Comparison of ENCODE assay signal across 28 mouse cellular contexts in genomic region chr1:34560843-34561242, GRCm38 (mm10). TPM values are rescaled to one million over a fixed set of nuclear protein-coding genes. Genes with fewer than 3 reads are reported as not detected.
A peak's percentile ranks its signal among the peaks of the same experiment; 100 is the strongest.
DNase-seq lines count a peak whose midpoint lies in the region; TF ChIP-seq lines count a peak whose summit lies in the region.
"Had no signal": no experiment of that assay in that cellular context is flagged by ENCODE, and none has a peak within 500 bp of the region (broad histone marks: within the 10 kb centered on the region; RNA-seq: fewer than 3 reads in every experiment).

Gene Prss40 (minus strand): TSS chr1:34560943.

- DNase-seq in cerebellum, postnatal 10 days = peak; percentile 15 to 30
- DNase-seq in cerebellum, postnatal 4 days (ENCODE audit: low spot score in 2 of 2) = no peak
- DNase-seq in testis, postnatal 10 days (ENCODE audit: low spot score) = no peak
- peak; percentile 20 for DNase-seq in ZHBTc4 (ENCODE audit: low read depth, low spot score)
- no peak for DNase-seq in urinary bladder, postnatal 36 days (ENCODE audit: low spot score in 2 of 2)
- DNase-seq: adrenal gland, adult 2 months; adrenal gland, postnatal 10 days; adrenal gland, postnatal 25 days; B cell, adult 2 months; cerebellum, adult 11 months; cerebellum, adult 18-20 months; cerebellum, adult 8-10 months; cerebellum, adult 9-11 months; cerebellum, postnatal 25 days; embryo, embryonic 11 days had no signal

- no peaks in the 10 kb centered on the region for H3K36me3 ChIP-seq in testis, adult 2 months (ENCODE audit: control insufficient read depth, insufficient read depth, low read length)
- H3K36me3 ChIP-seq: embryonic facial prominence, embryonic 13.5 days; embryonic facial prominence, embryonic 15.5 days; forebrain, embryonic 10.5 days; forebrain, embryonic 12.5 days; G1E had no signal

- peaks cover 11% of the 10 kb centered on the region for H3K4me1 ChIP-seq in testis, adult 2 months (ENCODE audit: control insufficient read depth, insufficient read depth, low read length)
- H3K4me1 ChIP-seq: embryonic facial prominence, embryonic 13.5 days; embryonic facial prominence, embryonic 15.5 days; forebrain, embryonic 10.5 days; forebrain, embryonic 12.5 days had no signal

- peak within 1 kb of the TSS; percentile 83 for H3K4me3 ChIP-seq in testis, adult 2 months (ENCODE audit: control insufficient read depth, low read depth, low read length)
- H3K4me3 ChIP-seq: embryonic facial prominence, embryonic 13.5 days; embryonic facial prominence, embryonic 15.5 days; erythroblast, embryonic 14.5 days; forebrain, embryonic 10.5 days; forebrain, embryonic 12.5 days had no signal

- no peaks in the 10 kb centered on the region for H3K27me3 ChIP-seq in testis, adult 2 months (ENCODE audit: control insufficient read depth, insufficient read depth, low read length)
- H3K27me3 ChIP-seq: CH12.LX; embryonic facial prominence, embryonic 13.5 days; embryonic facial prominence, embryonic 15.5 days; forebrain, embryonic 12.5 days had no signal

- no peak for TF ChIP-seq CTCF in testis, adult 2 months (IDR thresholded peaks at IDR 0.05; ENCODE audit: control insufficient read depth, insufficient read depth, insufficient replicate concordance, low read depth, low read length)

- H3K27ac ChIP-seq in testis, adult 2 months (ENCODE audit: control insufficient read depth, insufficient read depth, low read depth, low read length) = peak within 1 kb of the TSS; percentile 25; the same call in 1 of the 2 replicates
- H3K27ac ChIP-seq: embryonic facial prominence, embryonic 13.5 days; embryonic facial prominence, embryonic 15.5 days; forebrain, embryonic 10.5 days; forebrain, embryonic 12.5 days had no signal

- no peak for TF ChIP-seq POLR2A in testis, adult 2 months (IDR thresholded peaks at IDR 0.05; ENCODE audit: control insufficient read depth, low read depth, low read length)

RNA-seq across cellular contexts. Expression of gene Prss40, which starts in this region (rescaled TPM):
- 78.8 and 80.4 TPM in 2 replicates for polyA plus RNA-seq in testis, adult 2 months (2012; rRNA removed)
- polyA plus RNA-seq: adrenal gland, adult 2 months; brain, embryonic 14.5 days; CD4-positive, CD25-positive, alpha-beta regulatory T cell, adult 4 months; embryonic facial prominence, embryonic 11.5 days; embryonic facial prominence, embryonic 15.5 days; erythroblast, embryonic 14.5 days; forebrain, embryonic 10.5 days; forebrain, embryonic 12.5 days; forebrain, embryonic 14.5 days; G1E; Patski had no signal

Comparison
In these comparisons a context has a peak if more than half of its experiments do, and no peak if none do; other contexts are left out.
1. DNase-seq: peak in cerebellum, postnatal 10 days (2 of 2) and ZHBTc4 (single experiment); none in cerebellum, postnatal 4 days (0 of 2), testis, postnatal 10 days (single experiment) and urinary bladder, postnatal 36 days (0 of 2).